Mouse (Mus musculus) adrenal gland, postnatal 25 days (tissue): ENCODE results near the gene Slc40a1. TPM values are rescaled to one million over a fixed set of nuclear protein-coding genes. Genes with fewer than 3 reads are reported as not detected.

Experiments used
- DNase-seq: peaks from one replicate; pipeline ENCODE4 v3.0.0; 2021; ENCODE audit warnings: mixed read lengths
- total RNA-seq: library from RNA; stranded (reverse); gene quantifications from 2 replicates; pipeline ENCODE4 v1.2.3, GENCODE M21; 2021

Slc40a1 gene
- total RNA-seq, 1 experiment from 2014 or later: 11.1 TPM

DNA sequence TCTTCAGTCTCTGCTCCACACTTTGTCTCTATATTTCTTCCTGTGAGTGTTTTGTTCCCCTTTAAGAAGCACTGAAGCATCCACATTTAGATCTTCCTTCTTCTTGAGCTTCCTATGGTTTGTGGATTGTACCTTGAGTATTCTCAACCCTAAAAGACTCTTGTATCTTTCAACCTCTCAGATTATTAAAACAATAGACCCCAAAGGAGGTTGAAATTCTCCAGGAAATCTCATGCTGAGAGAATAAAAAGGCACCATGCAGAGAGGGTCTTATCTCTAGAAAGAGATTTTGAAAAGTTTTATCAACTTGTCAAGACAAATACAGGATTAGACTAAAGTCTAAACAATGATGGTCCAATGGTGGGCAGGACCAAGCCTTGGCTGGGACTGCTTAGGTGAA lies 42.9 kb downstream of the Slc40a1 start:
- no peak for DNase-seq

DNA sequence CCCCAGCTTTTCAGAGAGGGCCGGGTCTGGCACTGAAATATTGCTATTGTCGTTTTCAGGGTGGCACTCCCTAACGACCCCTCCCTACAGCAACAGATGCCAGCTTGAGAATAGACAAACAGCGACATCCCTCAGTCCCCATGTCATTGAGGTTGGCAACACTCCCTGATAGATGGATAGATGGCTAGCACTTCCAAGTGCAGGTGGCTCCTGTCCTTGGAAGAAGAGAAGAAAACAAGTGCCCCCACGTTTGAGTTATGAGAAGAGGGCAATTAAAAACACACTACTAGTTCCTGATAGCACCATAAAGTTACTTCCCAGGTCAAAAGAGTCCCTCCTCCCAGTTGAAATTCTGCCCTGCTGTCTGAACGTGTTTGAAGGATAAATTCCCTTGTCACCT lies 44.2 kb downstream of the Slc40a1 start:
- DNase-seq: no peak

DNA sequence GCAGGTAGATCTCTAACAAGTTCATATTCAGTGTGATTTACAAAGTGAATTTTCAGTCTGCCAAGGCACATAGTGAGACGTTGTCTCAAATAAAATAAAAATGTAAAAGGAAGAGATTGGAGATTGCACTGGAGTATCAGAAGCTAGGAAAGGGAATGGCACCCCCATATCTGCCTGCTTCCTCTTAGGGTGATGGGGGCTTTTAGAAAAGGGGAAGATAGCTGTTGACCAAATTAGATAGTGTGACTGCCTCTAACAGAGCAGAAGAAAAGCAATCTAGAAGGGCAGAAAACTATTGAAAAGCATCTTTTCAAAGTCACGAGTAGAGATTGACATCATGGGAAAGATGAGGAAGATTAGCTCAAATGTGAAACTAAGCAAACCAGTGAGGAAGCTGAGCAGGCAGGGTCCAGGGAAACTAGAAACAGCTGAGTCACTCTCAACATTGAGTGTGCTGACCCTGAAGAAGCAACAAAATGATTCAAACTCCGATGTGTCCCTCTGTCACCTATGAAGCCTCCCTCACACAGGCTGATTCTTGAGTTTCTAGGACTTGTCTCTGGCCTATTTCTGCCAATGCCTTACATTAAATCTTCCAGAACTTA lies 45.0 kb downstream of the Slc40a1 start:
- no peak for DNase-seq

DNA sequence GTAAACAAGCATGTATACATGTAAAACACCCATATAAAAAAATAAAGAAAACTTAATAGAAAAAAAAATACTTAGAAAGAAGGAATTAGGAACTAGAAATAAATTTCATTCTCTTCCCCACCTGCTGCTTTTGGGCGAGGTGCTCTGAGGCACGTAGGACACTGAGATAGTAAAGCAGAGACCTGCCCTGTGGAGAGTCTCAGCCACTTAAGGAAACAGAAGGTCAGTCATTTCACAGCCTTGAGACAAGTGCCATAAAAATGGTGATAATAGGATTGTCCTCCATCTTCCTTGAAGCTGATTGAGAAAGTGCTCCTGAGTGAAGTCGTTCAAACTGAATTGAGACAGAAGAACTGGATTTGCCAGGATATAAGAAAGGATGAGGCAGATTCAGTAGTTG lies 48.9 kb downstream of the Slc40a1 start:
- no peak for DNase-seq

DNA sequence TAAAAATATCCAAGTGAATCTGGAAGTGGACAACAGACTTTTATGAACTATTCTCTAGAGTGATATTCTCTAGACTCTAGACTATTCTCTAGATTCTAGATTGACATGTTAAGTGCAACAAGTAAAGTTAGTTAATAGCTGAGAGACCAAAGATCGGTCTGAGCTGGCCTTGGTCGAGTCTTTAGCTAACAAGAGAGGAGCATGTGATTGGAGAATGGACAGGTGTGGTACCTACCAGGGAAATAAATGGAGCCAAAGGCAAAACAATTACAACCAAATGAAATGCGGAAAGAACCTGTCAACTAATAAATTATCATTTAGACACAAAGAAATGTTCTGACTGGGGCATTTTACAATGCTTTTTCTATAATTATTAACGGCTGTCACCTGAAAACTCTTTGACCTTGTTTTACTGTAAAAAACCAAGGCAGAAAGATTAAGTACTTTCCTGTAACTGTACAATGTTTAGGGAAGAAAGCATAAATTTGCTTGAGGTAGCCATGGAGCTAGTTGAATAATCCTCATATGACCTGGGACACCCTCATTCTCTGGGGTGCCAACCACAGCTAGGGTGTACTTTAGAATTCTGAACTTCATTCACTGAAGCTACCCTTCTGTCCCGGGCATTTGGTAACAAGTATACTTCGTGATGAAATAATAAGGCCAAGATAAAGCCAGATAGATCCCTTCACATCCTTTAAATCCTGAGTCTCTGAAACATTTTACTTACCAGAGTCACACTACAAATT lies 49.7 kb downstream of the Slc40a1 start:
- no peak for DNase-seq

DNA sequence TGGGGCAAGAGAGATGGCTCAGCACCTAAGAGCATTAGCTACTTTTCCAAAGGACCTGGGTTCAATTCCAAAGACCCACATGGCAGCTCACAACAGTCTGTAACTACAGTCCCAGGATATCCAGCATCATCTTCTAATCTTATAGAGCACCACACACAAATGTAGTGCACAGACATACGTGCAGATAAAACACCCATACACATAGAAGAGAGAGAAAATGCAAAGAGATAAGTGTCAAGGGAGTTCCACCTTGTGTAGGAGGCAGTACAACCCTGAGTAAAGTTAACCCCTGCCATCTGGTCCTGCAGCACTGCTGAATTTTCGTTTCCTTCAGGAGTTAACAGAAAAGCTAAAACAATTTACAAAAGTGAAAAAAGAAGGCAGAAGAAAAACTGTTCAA lies 50.7 kb downstream of the Slc40a1 start:
- DNase-seq: no peak

DNA sequence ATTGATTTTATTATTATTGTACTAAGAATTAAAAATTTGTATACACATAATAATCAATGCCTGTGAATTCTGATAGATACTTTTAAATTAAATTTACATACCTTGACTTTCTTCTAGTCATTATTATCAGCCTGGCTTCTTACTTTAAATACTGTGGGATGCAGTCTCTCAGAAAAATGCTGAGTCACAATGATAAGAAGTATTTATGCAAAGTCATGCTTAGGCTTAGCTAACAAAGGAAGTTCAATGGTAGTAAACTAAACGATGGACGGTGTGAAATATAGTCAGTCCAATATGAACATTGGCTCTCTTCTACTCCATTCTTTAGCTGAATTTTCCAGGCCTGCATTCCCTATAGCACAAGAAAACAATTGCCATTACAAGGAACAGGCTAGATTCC lies 53.1 kb downstream of the Slc40a1 start:
- DNase-seq: no peak

DNA sequence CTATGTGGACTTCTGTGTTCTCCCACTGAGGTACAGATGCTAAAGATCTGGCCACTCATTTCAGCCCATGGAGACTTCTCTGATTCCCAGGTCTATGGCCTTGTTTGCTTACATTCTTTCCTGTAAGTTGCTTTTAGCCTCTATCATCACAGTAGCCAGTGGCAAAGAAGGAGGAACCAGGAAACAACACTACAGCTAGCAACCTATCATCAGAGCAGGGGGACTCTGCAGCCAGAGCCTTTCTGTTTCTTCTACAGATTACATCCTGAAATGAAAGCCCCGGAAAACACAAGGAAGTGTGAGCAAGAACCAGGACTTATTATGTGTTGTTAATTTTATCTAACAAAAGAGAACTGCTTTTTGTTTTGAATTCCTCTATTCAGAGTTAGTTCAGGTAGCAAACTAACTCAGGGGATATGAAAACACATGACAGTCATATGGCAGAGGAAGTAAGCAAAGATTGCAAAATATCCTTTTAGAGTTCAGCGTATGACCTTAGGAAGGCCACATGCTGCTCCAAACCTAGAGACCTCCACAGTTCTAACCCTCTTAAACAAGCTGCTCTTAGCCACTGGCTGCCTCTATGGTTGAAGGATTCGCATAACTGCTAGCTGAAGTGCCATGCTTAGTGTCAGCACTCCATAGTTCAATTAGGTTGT lies 57.7 kb downstream of the Slc40a1 start:
- no peak for DNase-seq

DNA sequence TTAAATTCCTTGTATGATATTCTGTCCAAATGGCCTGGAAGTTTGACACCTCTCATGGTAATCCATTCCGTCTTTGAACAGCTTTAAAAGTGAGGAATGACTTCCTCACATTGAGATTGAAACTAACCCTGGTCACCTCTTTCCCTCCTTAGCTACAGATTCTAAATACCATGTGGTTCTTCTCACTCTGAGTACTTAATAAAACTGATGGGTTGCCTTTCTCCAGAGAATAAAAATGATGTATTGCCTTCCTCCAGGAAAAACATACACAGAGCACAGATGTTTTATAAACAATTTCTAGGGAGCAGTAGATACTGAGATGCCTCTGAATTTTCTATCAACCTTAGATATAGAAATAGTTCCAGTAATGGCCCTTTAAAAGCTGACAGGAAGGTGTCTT lies 58.3 kb downstream of the Slc40a1 start:
- DNase-seq: no peak

DNA sequence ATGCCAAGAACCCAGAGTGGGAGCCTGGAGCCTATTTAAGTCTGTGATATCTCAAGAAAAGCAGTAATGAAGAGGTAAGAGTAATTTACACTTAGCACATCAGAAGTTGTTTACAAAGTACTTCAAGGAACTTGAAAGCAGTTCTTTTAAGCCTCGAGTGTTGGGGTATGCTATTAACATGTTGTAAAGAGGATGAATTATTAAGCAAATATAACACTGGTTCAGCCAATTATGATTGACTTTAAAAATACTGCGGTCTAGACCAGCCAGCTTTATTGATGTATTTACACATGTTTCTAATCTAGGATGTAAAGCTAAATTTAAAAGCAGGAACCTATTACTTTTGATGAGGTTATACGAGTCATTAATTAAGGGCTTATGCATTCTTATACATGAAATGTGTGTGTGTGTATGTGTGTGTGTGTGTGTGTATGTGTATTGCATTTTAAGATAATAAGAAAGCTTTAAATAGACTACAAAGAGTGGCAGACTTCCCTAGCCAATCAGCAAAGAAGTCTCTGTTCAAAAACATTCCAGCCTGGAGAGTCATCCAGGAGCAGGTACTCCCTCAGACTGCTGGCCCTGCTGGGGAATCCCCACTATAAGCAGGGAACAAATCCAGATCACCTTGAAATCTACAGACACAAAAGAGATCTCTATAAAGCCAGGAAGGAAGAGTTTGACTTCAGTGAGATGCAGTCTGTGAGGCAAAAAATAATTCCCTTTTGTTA lies 59.9 kb downstream of the Slc40a1 start:
- DNase-seq: no peak

DNA sequence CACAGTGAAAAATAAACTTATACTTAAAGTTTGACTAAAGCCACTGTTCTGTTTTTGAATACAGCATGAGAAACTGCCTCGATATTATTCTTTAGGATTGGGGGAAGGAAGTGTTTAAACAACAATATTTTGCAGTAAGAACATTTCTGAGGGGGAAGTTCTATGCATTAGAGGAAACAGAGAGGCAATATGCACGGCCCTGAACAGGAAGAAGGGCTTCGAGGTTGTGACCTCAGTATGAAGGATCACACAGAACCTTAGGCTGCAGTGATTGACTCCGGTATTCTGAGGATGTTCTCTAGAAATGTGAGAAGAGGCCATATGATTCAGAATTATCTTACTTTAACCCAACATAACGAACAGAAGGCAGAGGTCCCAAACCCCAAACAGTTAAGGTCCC lies 60.6 kb downstream of the Slc40a1 start:
- no peak for DNase-seq

DNA sequence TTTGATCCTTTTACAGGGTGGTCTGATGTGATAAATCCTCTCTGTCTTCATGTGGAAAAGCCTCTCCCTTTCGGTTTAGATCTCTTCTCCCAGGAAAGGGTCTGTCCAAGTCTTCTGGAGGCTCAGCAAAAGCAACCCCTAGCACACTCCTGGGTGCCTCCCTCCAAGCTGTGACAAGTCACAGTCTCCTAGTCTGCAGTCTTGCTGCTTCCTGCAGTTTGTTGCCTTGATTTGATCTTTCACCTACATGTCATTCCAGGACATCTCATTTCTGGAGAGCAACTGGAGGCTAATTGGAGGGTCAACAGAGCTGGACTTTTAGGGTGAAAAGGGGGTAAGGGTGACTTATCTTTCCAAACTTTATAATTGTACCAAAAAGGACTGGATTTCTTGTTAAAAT lies 61.0 kb downstream of the Slc40a1 start:
- no peak for DNase-seq

DNA sequence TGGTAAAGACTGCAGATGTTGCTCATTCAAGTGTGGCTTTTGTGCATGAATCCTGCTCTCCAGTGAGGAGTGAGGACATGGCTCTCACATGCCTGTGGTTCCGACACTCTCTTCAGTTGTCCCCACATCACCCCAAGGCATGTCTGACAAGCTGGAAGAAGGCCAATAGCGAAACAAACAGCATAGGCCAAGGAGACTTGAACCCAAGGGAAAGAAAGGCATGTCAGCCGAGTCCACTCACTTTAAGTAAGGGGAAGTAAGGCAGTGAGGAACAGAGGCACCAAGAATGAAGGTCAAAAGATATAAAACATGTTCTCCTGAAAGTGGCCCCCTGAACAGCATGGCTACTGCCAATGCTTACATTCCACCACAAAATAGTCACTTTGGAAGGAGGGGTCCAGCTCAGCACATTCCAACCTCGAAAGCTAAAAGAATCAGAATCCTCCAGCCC lies 61.7 kb downstream of the Slc40a1 start:
- no peak for DNase-seq

DNA sequence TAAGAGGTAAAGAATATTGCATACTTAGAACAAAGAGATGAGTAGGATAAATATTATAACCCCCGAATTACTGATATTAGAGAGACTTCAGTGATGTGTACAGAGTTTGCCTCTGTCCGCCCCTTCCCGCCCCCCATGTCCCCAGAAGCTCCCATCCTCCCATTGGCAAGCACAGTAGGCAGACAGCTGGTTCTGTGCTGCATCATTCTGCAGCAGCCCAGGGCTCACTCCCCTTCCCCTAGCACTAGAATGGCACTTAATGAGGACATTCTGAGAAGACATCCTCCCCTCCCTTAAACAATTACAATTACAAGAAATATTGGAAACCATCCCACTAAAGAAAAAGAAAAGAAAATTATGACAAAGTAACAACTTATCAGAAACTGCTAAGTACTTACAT lies 62.7 kb downstream of the Slc40a1 start:
- DNase-seq: no peak

DNA sequence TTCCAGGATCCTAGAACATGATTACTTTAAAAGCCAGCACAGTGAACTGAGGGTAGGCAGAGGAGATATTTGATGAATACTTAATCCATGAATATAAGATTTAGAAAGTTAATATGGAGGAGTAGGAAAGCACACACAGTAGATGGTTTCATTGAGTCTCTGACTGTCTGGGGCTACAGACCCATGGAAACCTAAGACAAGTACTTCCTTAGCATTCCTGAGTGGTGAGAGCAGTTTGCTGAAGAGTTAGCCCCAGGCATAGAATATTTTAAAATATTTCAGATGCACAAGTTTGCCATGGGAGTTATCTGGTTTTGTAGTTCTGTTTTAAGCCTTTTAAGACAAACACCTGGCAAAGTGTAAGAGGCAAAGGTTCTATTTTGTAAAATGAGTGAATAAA lies 65.2 kb downstream of the Slc40a1 start:
- no peak for DNase-seq

DNA sequence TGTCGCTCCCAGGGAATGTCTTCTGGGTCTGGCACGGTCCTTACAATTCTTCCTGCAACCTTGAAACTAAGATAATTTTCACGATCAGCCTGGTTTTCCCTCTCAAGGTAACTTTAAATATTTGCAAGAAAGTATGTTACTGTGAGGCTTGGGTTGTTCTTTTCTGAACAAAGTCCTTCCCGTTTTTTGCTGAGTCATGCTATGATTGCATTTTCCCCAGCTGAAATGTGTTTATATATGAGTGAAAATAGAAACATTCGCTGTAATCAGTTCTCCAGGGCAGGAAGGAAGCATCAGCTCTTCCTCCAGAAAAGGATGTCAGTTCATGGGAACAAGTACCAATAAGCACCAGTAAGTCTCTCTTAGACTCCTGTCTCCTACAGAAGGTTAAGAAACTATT lies 66.0 kb downstream of the Slc40a1 start:
- DNase-seq: no peak

Other genes with a start within 250 kb of the Slc40a1 start
- gene Wdr75, start 131.4 kb downstream of the Slc40a1 start, total RNA-seq: 43.4 and 46.6 TPM in 2 replicates
- not detected in 2 replicates for gene Gm5269, start 36.2 kb downstream of the Slc40a1 start, total RNA-seq
- 4.0 and 4.9 TPM in 2 replicates for gene Dnah7b, start 139.8 kb upstream of the Slc40a1 start, total RNA-seq